Mouse (Mus musculus) embryonic fibroblast, embryonic 13.5 days (primary cell): ENCODE results near the gene Samd13. TPM values are rescaled to one million over a fixed set of nuclear protein-coding genes. Genes with fewer than 3 reads are reported as not detected.
A peak's percentile ranks its signal among the peaks of the same experiment; 100 is the strongest.

Experiments
- H3K27ac ChIP-seq: 2 replicates; pipeline ENCODE4 v1.5.1; 2012; ENCODE audit warnings: low read length, control low read depth, inconsistent platforms; ENCODE audit not compliant: insufficient read depth
- H3K4me1 ChIP-seq: 2 replicates; pipeline ENCODE4 v1.6.1; 2011; ENCODE audit warnings: low read length; ENCODE audit not compliant: control insufficient read depth, insufficient read depth
- H3K4me3 ChIP-seq: 2 replicates; pipeline ENCODE4 v1.5.1; 2011; ENCODE audit warnings: mild to moderate bottlenecking, control low read depth, low read length; ENCODE audit not compliant: insufficient read depth
- CTCF ChIP-seq: IDR thresholded peaks from 2 replicates; pipeline ENCODE4 v1.5.1; 2011; ENCODE audit warnings: mild to moderate bottlenecking, control low read depth, low read length, moderate library complexity, borderline replicate concordance; ENCODE audit not compliant: insufficient read depth
- POLR2A ChIP-seq: IDR thresholded peaks from 2 replicates; pipeline ENCODE4 v1.6.1; 2011; ENCODE audit warnings: low read depth, mild to moderate bottlenecking, control low read depth, low read length, moderate library complexity
- polyA plus RNA-seq: library from polyadenylated mRNA; stranded (reverse); fragments of >200 nt; gene quantifications from 2 replicates; pipeline ENCODE4 v1.2.4, GENCODE M21; 2011; ENCODE audit warnings: low read depth; ENCODE audit not compliant: missing spikeins, insufficient read length

Gene Samd13
- polyA plus RNA-seq, 1 experiment = 0.53 TPM

- H3K27ac ChIP-seq = no peak overlapping the region
- peaks cover 5% of the 10 kb centered on the region; the same call in 1 of the 2 replicates for H3K4me1 ChIP-seq
- no peak for TF ChIP-seq POLR2A
- TF ChIP-seq CTCF = no peak
- H3K4me3 ChIP-seq = no peak overlapping the region
These were observed 5.7 kb downstream of the Samd13 start for GRCm38 (mm10) chr3:146679646-146680045.

GRCm38 (mm10) chr3:146676193-146676592 lies 9.2 kb downstream of the Samd13 start:
- H3K4me3 ChIP-seq = no peak overlapping the region
- TF ChIP-seq CTCF (no peak), POLR2A (no peak)
- peak overlapping the region; percentile 9 for H3K27ac ChIP-seq
- H3K4me1 ChIP-seq = no peaks in the 10 kb centered on the region

- Histone ChIP-seq H3K4me1 (no peaks in the 10 kb centered on the region), H3K4me3 (no peak overlapping the region), H3K27ac (peak overlapping the region; percentile 89)
- TF ChIP-seq CTCF = no peak
- no peak for TF ChIP-seq POLR2A
These were observed 10.3 kb downstream of the Samd13 start for GRCm38 (mm10) chr3:146675101-146675500.

- Histone ChIP-seq H3K4me1 (no peaks in the 10 kb centered on the region), H3K27ac (0 out of 2 replicates have a peak overlapping the region, but pooled peaks have one; percentile 13), H3K4me3 (no peak overlapping the region)
These were observed 14.3 kb downstream of the Samd13 start for GRCm38 (mm10) chr3:146671121-146671520.

GRCm38 (mm10) chr3:146661907-146662306 lies 23.5 kb downstream of the Samd13 start:
- TF ChIP-seq POLR2A (no peak), CTCF (no peak)
- Histone ChIP-seq H3K4me1 (no peaks in the 10 kb centered on the region), H3K4me3 (no peak overlapping the region), H3K27ac (no peak overlapping the region)

More at GRCm38 (mm10) chr3:146671121-146671520, 14.3 kb downstream of the Samd13 start:
- TF ChIP-seq POLR2A (no peak), CTCF (no peak)

- no peak overlapping the region for H3K27ac ChIP-seq
- TF ChIP-seq CTCF (no peak), POLR2A (no peak)
- H3K4me3 ChIP-seq = no peak overlapping the region
- H3K4me1 ChIP-seq = no peaks in the 10 kb centered on the region
These were observed 24.4 kb downstream of the Samd13 start for GRCm38 (mm10) chr3:146661001-146661400.

- Histone ChIP-seq H3K4me1 (no peaks in the 10 kb centered on the region; the same call in 1 of the 2 replicates), H3K4me3 (no peak overlapping the region), H3K27ac (no peak overlapping the region)
- no peak for TF ChIP-seq POLR2A
- TF ChIP-seq CTCF = no peak
These were observed 26.1 kb downstream of the Samd13 start for GRCm38 (mm10) chr3:146659321-146659720.

- Histone ChIP-seq H3K4me3 (no peak overlapping the region), H3K27ac (no peak overlapping the region), H3K4me1 (no peaks in the 10 kb centered on the region; the same call in 1 of the 2 replicates)
- TF ChIP-seq POLR2A (no peak), CTCF (no peak)
These were observed 27.2 kb downstream of the Samd13 start for GRCm38 (mm10) chr3:146658061-146658639.

- H3K4me3 ChIP-seq = no peak overlapping the region
- no peaks in the 10 kb centered on the region; the same call in 1 of the 2 replicates for H3K4me1 ChIP-seq
- TF ChIP-seq CTCF (no peak), POLR2A (no peak)
- no peak overlapping the region for H3K27ac ChIP-seq
These were observed 28.0 kb downstream of the Samd13 start for GRCm38 (mm10) chr3:146657433-146657832.

GRCm38 (mm10) chr3:146655111-146655577 lies 30.2 kb downstream of the Samd13 start:
- H3K4me1 ChIP-seq = no peaks in the 10 kb centered on the region; the same call in none of the 2 replicates
- H3K27ac ChIP-seq = no peak overlapping the region
- H3K4me3 ChIP-seq = no peak overlapping the region
- no peak for TF ChIP-seq CTCF
- TF ChIP-seq POLR2A = no peak
